Mouse (Mus musculus): ENCODE data around the gene Cmtm8. TPM values are rescaled to one million over a fixed set of nuclear protein-coding genes. Genes with fewer than 3 reads are reported as not detected.

Cmtm8 gene
- polyA plus RNA-seq, 1 experiment from 2014 or later = 81.5 TPM

DNA sequence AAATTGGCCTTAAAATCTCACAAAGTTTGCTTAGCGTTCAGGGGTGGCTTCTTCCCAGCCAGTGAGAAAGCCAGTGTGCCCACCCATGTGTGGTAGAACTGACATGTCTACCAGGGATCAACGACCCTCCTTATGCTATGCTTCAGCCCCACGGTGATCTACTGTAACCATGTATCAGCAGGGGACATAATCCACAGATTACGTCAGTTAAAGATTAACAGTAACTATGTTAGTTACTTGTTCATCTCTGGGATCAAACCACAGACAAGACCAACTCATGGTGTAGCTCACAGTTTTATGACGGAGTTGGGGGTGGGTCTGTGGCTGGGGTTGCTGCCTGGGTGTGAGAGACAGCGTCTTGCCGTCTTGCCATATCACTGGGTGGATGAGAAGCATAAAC, 19.8 kb downstream of the Cmtm8 start:
- Histone ChIP-seq H3K27me3 (ENCODE audit: insufficient read depth, low read length) (no peaks in the 10 kb centered on the region), H3K4me1 (ENCODE audit: insufficient read depth) (no peaks in the 10 kb centered on the region), H3K4me2 (no peak overlapping the region), H3K9me3 (ENCODE audit: low read depth, low read length) (no peaks in the 10 kb centered on the region), H3K4me3 (ENCODE audit: low read depth, low read length) (no peak overlapping the region), H3K27ac (ENCODE audit: low read depth) (no peak overlapping the region), H3K9ac (no peak overlapping the region), H3K36me3 (ENCODE audit: insufficient read depth) (0 out of 2 replicates have a peak, but pooled peaks cover 2% of the 10 kb centered on the region)
- whole genome bisulfite sequencing = 95% methylated on average over 7 of the region's 7 CpGs
- no peak for DNase-seq
- no peak for TF ChIP-seq CTCF (IDR thresholded peaks at IDR 0.05; ENCODE audit: low read depth)
- no peak for ATAC-seq (ENCODE audit: insufficient read depth)

DNA sequence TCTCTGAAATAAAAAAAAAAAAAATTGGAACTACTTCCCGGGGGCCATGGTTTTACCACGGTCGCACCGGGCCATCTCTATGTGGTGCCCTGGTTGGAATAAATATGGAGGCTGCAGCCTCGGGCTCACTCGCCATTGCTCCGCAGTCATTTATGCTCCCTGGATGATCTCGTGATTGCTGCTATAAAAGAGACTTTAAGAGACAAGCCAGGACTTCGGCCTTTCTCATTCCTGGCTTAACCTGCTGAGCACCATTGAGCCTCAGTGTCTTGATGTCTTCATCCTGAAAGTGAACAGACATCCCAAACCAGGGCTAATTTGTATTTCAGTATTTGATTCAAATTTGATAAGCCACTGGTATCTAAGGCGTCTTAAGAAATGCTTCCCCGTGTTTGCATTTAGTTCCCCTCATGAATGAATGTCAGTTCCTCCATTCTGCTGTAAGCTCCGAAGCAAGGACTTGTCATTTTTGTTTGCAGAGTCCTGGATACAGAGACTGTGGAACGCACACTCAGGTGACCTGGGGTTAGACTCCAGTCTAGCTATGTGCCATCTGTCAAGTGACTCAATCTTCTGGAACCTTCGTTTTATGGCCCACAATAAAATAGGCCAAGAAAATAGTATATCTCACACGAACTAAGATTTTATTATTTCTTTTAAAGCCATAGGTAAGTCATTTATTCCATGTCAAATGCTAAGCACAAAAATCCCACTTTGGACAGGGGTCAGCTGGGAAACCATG, 22.2 kb downstream of the Cmtm8 start:
- TF ChIP-seq CTCF (IDR thresholded peaks at IDR 0.05; ENCODE audit: low read depth) = no peak
- Histone ChIP-seq H3K9ac (no peak overlapping the region), H3K4me3 (ENCODE audit: low read depth, low read length) (no peak overlapping the region), H3K4me2 (no peak overlapping the region), H3K4me1 (ENCODE audit: insufficient read depth) (no peaks in the 10 kb centered on the region), H3K36me3 (ENCODE audit: insufficient read depth) (0 out of 2 replicates have a peak, but pooled peaks cover 2% of the 10 kb centered on the region), H3K27me3 (ENCODE audit: insufficient read depth, low read length) (no peaks in the 10 kb centered on the region), H3K27ac (ENCODE audit: low read depth) (no peak overlapping the region), H3K9me3 (ENCODE audit: low read depth, low read length) (no peaks in the 10 kb centered on the region)
- ATAC-seq (ENCODE audit: insufficient read depth) (no peak), DNase-seq (no peak)
- WGBS = 83% methylated on average over 15 of the region's 15 CpGs

DNA sequence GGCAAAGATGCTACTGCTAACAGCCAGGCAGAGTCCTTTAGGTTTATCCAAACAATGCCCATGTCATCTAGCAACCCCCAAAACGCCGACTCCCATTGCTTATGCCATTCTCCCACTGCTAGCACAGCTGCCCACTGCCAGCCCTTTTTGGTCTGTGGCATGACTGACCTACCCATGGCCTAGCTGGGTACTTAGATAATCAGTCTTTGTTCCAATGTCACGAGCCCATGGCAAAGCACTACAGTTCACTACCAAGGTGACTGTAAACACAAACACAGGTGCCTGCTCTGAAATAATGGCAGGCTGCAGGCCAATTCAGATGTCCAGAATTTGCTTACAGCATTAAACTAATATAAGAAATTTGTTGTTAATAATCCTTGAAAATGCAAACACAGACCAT, 25.0 kb downstream of the Cmtm8 start:
- ATAC-seq (ENCODE audit: insufficient read depth) (no peak), DNase-seq (no peak)
- 0 out of 2 replicates have a peak, but pooled peaks cover 2% of the 10 kb centered on the region for H3K36me3 ChIP-seq (ENCODE audit: insufficient read depth)
- no peak for TF ChIP-seq CTCF (IDR thresholded peaks at IDR 0.05; ENCODE audit: low read depth)
- H3K9me3 ChIP-seq (ENCODE audit: low read depth, low read length) = no peaks in the 10 kb centered on the region
- H3K27me3 ChIP-seq (ENCODE audit: insufficient read depth, low read length) = no peaks in the 10 kb centered on the region
- no peaks in the 10 kb centered on the region for H3K4me1 ChIP-seq (ENCODE audit: insufficient read depth)
- WGBS = 72% methylated on average over 3 of the region's 3 CpGs
- no peak overlapping the region for H3K4me2 ChIP-seq
- H3K27ac ChIP-seq (ENCODE audit: low read depth) = no peak overlapping the region
- H3K4me3 ChIP-seq (ENCODE audit: low read depth, low read length) = no peak overlapping the region
- no peak overlapping the region for H3K9ac ChIP-seq

DNA sequence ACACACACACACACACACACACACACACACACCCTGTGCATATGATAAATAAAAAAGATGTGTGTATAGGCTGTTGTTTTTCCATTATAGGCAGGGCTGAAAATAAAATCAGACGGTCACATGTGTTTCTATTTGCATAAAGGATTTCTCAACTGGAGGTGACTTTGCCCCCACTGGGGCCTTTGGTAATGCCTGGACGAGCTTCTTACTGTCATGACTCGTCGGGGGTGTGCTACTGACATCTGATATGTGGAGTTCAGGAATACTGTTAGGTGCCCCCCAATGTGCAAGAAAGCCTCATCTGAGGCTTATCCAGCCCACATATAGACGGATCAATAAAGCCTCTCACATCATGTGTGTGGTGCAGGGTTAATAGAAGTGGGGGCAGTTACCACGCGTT, 26.9 kb downstream of the Cmtm8 start:
- no peak for TF ChIP-seq CTCF (IDR thresholded peaks at IDR 0.05; ENCODE audit: low read depth)
- Histone ChIP-seq H3K27ac (ENCODE audit: low read depth) (no peak overlapping the region), H3K4me1 (ENCODE audit: insufficient read depth) (no peaks in the 10 kb centered on the region), H3K4me2 (no peak overlapping the region), H3K36me3 (ENCODE audit: insufficient read depth) (no peaks in the 10 kb centered on the region), H3K27me3 (ENCODE audit: insufficient read depth, low read length) (no peaks in the 10 kb centered on the region), H3K4me3 (ENCODE audit: low read depth, low read length) (no peak overlapping the region), H3K9ac (no peak overlapping the region), H3K9me3 (ENCODE audit: low read depth, low read length) (no peaks in the 10 kb centered on the region)
- ATAC-seq (ENCODE audit: insufficient read depth) (no peak), DNase-seq (no peak)
- 67% methylated on average over 7 of the region's 7 CpGs for WGBS

DNA sequence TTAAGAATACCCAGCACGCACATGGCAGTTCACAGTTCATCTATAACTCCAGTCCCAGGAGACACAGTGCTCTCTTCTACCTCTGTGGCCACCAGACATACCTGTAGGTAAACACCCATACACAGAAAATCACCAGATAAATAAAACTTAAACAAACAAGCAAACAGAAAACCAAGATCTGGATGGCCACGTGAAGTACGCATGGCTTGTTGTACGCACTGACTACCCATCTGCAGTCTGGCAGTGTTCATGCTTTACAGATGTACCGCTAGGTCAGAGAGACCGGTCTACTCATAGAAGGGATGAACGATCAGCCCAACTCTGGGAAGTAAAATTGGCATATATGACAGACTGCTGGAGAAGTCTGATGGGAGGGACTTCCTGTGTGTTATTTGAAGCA, 27.8 kb downstream of the Cmtm8 start:
- H3K27ac ChIP-seq (ENCODE audit: low read depth) = no peak overlapping the region
- no peak overlapping the region for H3K4me3 ChIP-seq (ENCODE audit: low read depth, low read length)
- WGBS = 92% methylated on average over 7 of the region's 7 CpGs
- H3K4me2 ChIP-seq = no peak overlapping the region
- ATAC-seq (ENCODE audit: insufficient read depth) (no peak), DNase-seq (no peak)
- no peak for TF ChIP-seq CTCF (IDR thresholded peaks at IDR 0.05; ENCODE audit: low read depth)
- H3K9me3 ChIP-seq (ENCODE audit: low read depth, low read length) = no peaks in the 10 kb centered on the region
- H3K36me3 ChIP-seq (ENCODE audit: insufficient read depth) = no peaks in the 10 kb centered on the region
- H3K9ac ChIP-seq = no peak overlapping the region
- no peaks in the 10 kb centered on the region for H3K4me1 ChIP-seq (ENCODE audit: insufficient read depth)
- no peaks in the 10 kb centered on the region for H3K27me3 ChIP-seq (ENCODE audit: insufficient read depth, low read length)

DNA sequence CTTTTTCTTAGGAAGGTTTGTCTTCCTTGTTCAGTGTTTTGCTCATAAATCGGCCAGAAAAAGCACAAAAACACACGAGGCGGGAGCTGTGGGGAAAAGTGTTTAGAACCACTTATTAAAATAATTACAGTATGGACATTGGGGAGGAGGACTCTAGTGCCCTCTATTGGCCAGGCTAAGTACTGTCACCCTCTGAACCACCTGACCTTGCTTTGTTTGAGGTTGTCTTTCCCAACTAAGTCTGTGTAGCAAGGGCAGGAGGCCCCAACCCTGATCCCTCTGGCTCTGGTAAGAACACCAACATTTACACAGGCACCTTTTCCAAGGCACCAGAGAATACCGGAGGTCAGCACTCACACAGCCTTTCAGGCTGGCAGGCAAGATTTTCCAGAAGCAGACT, 28.6 kb downstream of the Cmtm8 start:
- 68% methylated on average over 4 of the region's 4 CpGs for WGBS

DNA sequence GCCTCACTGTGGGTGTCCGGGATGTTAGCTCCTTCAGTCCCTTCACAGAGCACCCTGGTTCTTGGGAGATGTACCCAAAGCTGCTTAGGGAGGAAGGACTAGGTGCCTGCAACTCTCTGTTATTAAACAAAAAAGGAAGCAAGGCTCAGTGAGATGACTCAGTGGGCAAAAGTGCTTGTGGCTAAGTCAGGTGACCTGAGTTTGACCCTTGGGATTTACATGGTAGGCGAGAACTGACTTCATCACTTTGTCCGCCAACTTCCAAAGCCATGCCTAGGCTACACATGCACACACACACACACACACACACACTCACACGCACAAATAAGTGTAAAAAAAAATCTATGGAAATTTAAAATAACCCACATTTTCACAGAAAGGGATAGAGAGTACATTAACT, 32.0 kb downstream of the Cmtm8 start:
- no peaks in the 10 kb centered on the region for H3K27me3 ChIP-seq (ENCODE audit: insufficient read depth, low read length)
- no peak for TF ChIP-seq CTCF (IDR thresholded peaks at IDR 0.05; ENCODE audit: low read depth)
- no peaks in the 10 kb centered on the region for H3K36me3 ChIP-seq (ENCODE audit: insufficient read depth)
- no peak overlapping the region for H3K4me3 ChIP-seq (ENCODE audit: low read depth, low read length)
- H3K27ac ChIP-seq (ENCODE audit: low read depth) = no peak overlapping the region
- H3K9me3 ChIP-seq (ENCODE audit: low read depth, low read length) = no peaks in the 10 kb centered on the region
- no peak for DNase-seq
- no peak for ATAC-seq (ENCODE audit: insufficient read depth)
- no peak overlapping the region for H3K4me2 ChIP-seq
- H3K9ac ChIP-seq = no peak overlapping the region
- 0 out of 2 replicates have a peak, but pooled peaks cover 3% of the 10 kb centered on the region for H3K4me1 ChIP-seq (ENCODE audit: insufficient read depth)
- WGBS = 74% methylated on average over 4 of the region's 4 CpGs

More for the DNA sequence above, 28.6 kb downstream of the Cmtm8 start:
- H3K4me3 ChIP-seq (ENCODE audit: low read depth, low read length) = no peak overlapping the region
- no peaks in the 10 kb centered on the region for H3K4me1 ChIP-seq (ENCODE audit: insufficient read depth)
- no peak overlapping the region for H3K4me2 ChIP-seq
- H3K36me3 ChIP-seq (ENCODE audit: insufficient read depth) = no peaks in the 10 kb centered on the region
- H3K27ac ChIP-seq (ENCODE audit: low read depth) = no peak overlapping the region
- DNase-seq (peak; percentile 54), ATAC-seq (ENCODE audit: insufficient read depth) (no peak; the same call in 1 of the 2 replicates)
- H3K9ac ChIP-seq = no peak overlapping the region
- peak; percentile 78 for TF ChIP-seq CTCF (IDR thresholded peaks at IDR 0.05; ENCODE audit: low read depth)
- H3K27me3 ChIP-seq (ENCODE audit: insufficient read depth, low read length) = no peaks in the 10 kb centered on the region
- no peaks in the 10 kb centered on the region for H3K9me3 ChIP-seq (ENCODE audit: low read depth, low read length)

All from lung, embryonic 14.5 days (tissue).